Mouse (Mus musculus) neural tube, embryonic 13.5 days (tissue): ENCODE data around the gene Sik1. TPM values are rescaled to one million over a fixed set of nuclear protein-coding genes. Genes with fewer than 3 reads are reported as not detected.

Experiments used
- ATAC-seq: fragments of 200-750 bp; cut with Nextera tagmentation; 2 replicates; pipeline ENCODE4 v1.8.0; 2017; ENCODE audit warnings: low read depth, mild to moderate bottlenecking, moderate TSS enrichment, moderate library complexity
- H3K27ac ChIP-seq: fragments of 300-500 bp; sonication (generic); replicated peaks from 2 replicates; pipeline ENCODE4 v1.5.1; 2015; ENCODE audit warnings: moderate library complexity, mild to moderate bottlenecking, inconsistent platforms
- H3K27me3 ChIP-seq: fragments of 300-500 bp; sonication (generic); 2 replicates; pipeline ENCODE4 v1.6.1; 2015; ENCODE audit warnings: mild to moderate bottlenecking, inconsistent platforms
- H3K36me3 ChIP-seq: fragments of 300-500 bp; sonication (generic); 2 replicates; pipeline ENCODE4 v1.6.1; 2015; ENCODE audit warnings: mild to moderate bottlenecking, inconsistent platforms
- H3K4me1 ChIP-seq: fragments of 300-500 bp; sonication (generic); replicated peaks from 2 replicates; pipeline ENCODE4 v1.6.1; 2015; ENCODE audit warnings: inconsistent platforms
- H3K4me2 ChIP-seq: fragments of 300-500 bp; sonication (generic); 2 replicates; pipeline ENCODE4 v1.6.1; 2015; ENCODE audit warnings: inconsistent platforms, mild to moderate bottlenecking, moderate library complexity
- H3K4me3 ChIP-seq: fragments of 300-500 bp; sonication (generic); 2 replicates; pipeline ENCODE4 v1.5.1; 2015; ENCODE audit warnings: mild to moderate bottlenecking, inconsistent platforms
- H3K9ac ChIP-seq: fragments of 300-500 bp; sonication (generic); 2 replicates; pipeline ENCODE4 v1.6.1; 2015; ENCODE audit warnings: moderate library complexity, mild to moderate bottlenecking, inconsistent platforms
- H3K9me3 ChIP-seq: fragments of 300-500 bp; sonication (generic); 2 replicates; pipeline ENCODE4 v1.6.1; 2016; ENCODE audit warnings: inconsistent platforms
- WGBS: fragments of 180-500 bp; shearing (Covaris S2); methylation state at CpG from one replicate; pipeline ENCODE4 v1.1.7; 2015; 5-methylcytosine and 5-hydroxymethylcytosine counted together
- polyA plus RNA-seq: library from polyadenylated mRNA; unstranded; fragments of >200 nt; fragmentation: Nextera tagmentation; extraction: Ambion mirVana; gene quantifications from 2 replicates; pipeline ENCODE4 v1.2.1, GENCODE M21; 2015

Sik1 gene
- polyA plus RNA-seq, 1 experiment from 2014 or later, result 17.0 TPM

GRCm38 (mm10) chr17:31873185-31873870 is 17.7 kb upstream of the Sik1 start:
- no peaks in the 10 kb centered on the region for H3K36me3 ChIP-seq
- H3K4me2 ChIP-seq, result no peak overlapping the region
- H3K9ac ChIP-seq, result no peak overlapping the region
- H3K27me3 ChIP-seq, result no peaks in the 10 kb centered on the region
- 89% methylated on average over 8 of the region's 8 CpGs for WGBS
- H3K4me3 ChIP-seq, result no peak overlapping the region
- no peaks in the 10 kb centered on the region for H3K9me3 ChIP-seq
- peaks cover 37% of the 10 kb centered on the region for H3K4me1 ChIP-seq
- H3K27ac ChIP-seq, result no peak overlapping the region
- ATAC-seq, result no peak

GRCm38 (mm10) chr17:31872826-31873165 is 17.2 kb upstream of the Sik1 start:
- no peak for ATAC-seq
- H3K4me2 ChIP-seq, result no peak overlapping the region
- H3K27ac ChIP-seq, result no peak overlapping the region

DNA sequence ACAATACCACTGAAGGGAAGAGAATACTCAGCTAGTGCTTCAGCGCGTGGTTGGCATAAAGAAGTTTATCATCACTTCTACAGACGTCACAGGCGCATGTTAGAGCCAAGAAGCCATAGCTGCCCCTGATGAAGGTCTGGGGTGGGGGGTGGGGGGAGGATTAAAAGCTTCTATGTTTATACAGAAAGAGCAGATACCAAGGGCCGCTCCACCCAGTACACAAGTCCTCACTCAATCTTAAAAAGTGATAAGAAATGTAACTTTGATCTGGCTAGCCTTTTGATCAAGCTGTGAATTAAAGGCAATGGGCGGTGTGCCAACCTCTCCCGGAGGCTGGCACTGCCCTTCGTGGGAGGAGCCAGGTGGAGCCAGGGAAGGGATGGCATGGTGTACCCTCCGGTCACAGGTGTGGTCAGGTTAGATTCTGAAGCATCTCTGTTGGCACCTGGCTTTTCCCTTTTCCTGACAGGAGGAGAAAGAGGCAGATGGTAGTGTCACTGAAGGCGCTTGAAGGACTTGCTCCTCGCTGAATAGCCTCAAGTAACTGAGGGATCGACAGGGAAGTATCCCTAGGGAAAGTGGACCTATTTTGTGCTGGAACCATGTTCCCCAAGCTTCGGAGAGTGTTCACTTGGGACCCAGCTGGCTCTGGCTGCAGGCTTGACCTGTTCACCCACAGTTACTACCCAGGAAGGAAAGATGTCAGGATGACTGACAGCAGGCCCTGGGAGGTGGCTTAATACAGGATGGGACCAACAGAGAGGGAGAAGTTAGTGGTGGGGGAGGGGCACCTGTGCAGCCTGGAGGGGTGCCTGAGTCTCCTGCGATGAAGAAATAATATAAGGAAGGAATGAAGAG is 16.6 kb upstream of the Sik1 start:
- H3K4me1 ChIP-seq, result peaks cover 27% of the 10 kb centered on the region
- no peaks in the 10 kb centered on the region for H3K9me3 ChIP-seq
- no peak overlapping the region for H3K4me3 ChIP-seq
- H3K36me3 ChIP-seq, result no peaks in the 10 kb centered on the region
- H3K27me3 ChIP-seq, result no peaks in the 10 kb centered on the region
- no peak overlapping the region for H3K27ac ChIP-seq
- 82% methylated on average over 14 of the region's 14 CpGs for WGBS
- no peak overlapping the region for H3K4me2 ChIP-seq
- ATAC-seq, result no peak
- no peak overlapping the region for H3K9ac ChIP-seq

More at GRCm38 (mm10) chr17:31872826-31873165, 17.2 kb upstream of the Sik1 start:
- Histone ChIP-seq H3K4me3 (no peak overlapping the region), H3K9me3 (no peaks in the 10 kb centered on the region), H3K4me1 (peaks cover 33% of the 10 kb centered on the region), H3K9ac (no peak overlapping the region), H3K36me3 (no peaks in the 10 kb centered on the region), H3K27me3 (no peaks in the 10 kb centered on the region)
- 72% methylated on average over 7 of the region's 7 CpGs for WGBS

- Histone ChIP-seq H3K27me3 (no peaks in the 10 kb centered on the region), H3K9me3 (no peaks in the 10 kb centered on the region), H3K9ac (no peak overlapping the region), H3K4me2 (no peak overlapping the region), H3K4me3 (no peak overlapping the region), H3K36me3 (no peaks in the 10 kb centered on the region), H3K4me1 (peaks cover 18% of the 10 kb centered on the region), H3K27ac (no peak overlapping the region)
- WGBS, result 24% methylated on average over 13 of the region's 13 CpGs
- ATAC-seq, result no peak
These were observed 15.4 kb upstream of the Sik1 start for GRCm38 (mm10) chr17:31870931-31871421.

GRCm38 (mm10) chr17:31870446-31870845 is 14.8 kb upstream of the Sik1 start:
- Histone ChIP-seq H3K9me3 (no peaks in the 10 kb centered on the region), H3K4me2 (no peak overlapping the region), H3K27ac (no peak overlapping the region), H3K4me3 (no peak overlapping the region), H3K4me1 (peaks cover 18% of the 10 kb centered on the region), H3K27me3 (no peaks in the 10 kb centered on the region), H3K36me3 (no peaks in the 10 kb centered on the region), H3K9ac (no peak overlapping the region)
- ATAC-seq, result no peak
- WGBS, result 82% methylated on average over 9 of the region's 9 CpGs

DNA sequence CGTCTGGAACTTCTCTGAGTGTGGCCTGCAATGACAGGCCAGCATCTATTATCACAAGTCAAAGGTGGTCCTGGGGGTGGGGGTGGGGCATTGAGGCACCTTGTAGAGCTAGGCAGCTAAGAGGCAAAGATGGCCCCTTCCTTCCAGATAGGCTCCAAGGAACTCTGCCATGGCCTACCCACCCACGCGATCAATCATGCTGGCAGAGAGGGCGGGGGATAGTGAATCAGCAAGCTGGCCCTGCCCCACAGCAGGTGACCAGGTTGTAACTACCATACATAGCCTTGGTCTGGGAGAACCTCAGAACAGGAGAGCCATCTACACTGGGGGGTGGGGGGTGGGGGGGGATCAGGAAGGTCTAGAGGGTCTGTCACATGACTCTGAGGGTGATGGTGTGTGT is 12.5 kb upstream of the Sik1 start:
- Histone ChIP-seq H3K27me3 (no peaks in the 10 kb centered on the region), H3K4me3 (no peak overlapping the region), H3K27ac (no peak overlapping the region), H3K9ac (no peak overlapping the region), H3K4me2 (no peak overlapping the region), H3K9me3 (no peaks in the 10 kb centered on the region), H3K4me1 (no peaks in the 10 kb centered on the region), H3K36me3 (no peaks in the 10 kb centered on the region)
- ATAC-seq, result no peak
- WGBS, result 86% methylated on average over 4 of the region's 4 CpGs

- H3K4me1 ChIP-seq, result no peaks in the 10 kb centered on the region
- H3K27me3 ChIP-seq, result no peaks in the 10 kb centered on the region
- H3K9me3 ChIP-seq, result no peaks in the 10 kb centered on the region
- ATAC-seq, result no peak
- no peak overlapping the region for H3K4me2 ChIP-seq
- no peak overlapping the region for H3K4me3 ChIP-seq
- 94% methylated on average over 7 of the region's 7 CpGs for WGBS
- no peak overlapping the region for H3K27ac ChIP-seq
- no peak overlapping the region for H3K9ac ChIP-seq
- H3K36me3 ChIP-seq, result no peaks in the 10 kb centered on the region
These were observed 11.5 kb upstream of the Sik1 start for GRCm38 (mm10) chr17:31867061-31867460.

DNA sequence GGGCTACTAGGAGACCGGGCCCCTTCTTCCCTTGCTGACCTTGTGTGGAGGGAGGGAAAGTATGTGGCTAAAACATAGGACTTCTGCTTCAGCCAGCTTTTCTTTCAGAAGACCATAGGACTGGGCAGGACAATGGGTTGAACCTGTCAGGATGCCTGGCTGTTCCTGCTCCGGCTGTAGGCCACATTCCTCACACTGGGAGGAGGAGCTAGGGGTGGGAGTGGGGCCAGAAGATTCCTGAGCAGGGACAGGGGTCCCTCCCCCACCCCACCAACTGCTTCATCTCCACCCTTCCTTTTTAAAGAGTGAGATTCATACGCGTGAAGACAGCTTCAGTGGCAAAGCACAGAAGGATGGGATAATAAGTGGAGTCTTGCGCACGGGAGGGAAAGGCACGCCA is 10.0 kb upstream of the Sik1 start:
- Histone ChIP-seq H3K27me3 (no peaks in the 10 kb centered on the region), H3K36me3 (no peaks in the 10 kb centered on the region), H3K9ac (no peak overlapping the region), H3K27ac (no peak overlapping the region), H3K4me1 (no peaks in the 10 kb centered on the region), H3K4me3 (no peak overlapping the region), H3K4me2 (no peak overlapping the region), H3K9me3 (no peaks in the 10 kb centered on the region)
- ATAC-seq, result no peak
- 78% methylated on average over 7 of the region's 7 CpGs for WGBS

DNA sequence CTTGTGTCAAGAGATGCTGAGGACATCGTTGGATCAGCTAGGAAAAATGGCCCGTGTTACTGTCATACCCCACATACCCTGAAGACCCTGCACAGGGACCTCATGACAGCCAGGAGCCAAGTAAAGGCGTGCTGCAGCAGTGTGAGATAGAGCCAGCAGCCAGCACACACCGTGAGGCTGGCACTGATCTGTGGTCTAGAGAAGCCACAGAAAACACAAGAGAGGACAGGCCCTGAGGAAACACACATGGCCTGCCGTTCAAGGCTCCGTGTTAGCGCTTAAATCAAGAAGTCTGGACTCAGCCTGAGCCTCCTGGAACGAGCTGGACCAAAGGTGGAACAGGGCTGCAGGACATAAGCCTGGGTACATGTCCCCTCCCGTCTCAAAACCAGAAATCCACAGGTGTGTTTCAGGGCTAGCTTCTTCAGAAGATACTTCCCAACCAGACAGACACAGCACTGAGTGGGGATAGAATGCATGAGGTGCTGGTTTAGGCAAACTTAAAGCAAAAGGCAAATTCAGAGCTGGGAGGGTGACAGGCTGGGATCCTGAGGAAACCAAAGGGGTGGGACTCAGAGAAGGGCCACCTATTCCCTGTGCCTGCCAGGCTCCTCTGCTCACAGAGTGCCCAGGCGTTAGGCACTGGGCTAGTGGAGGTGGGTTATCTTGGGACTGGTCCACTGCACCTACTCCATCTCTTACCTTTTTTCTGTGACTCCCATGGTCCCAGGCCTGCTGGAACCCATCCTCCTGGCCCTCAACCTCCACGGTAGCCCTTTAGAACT is 9.3 kb upstream of the Sik1 start:
- WGBS, result 79% methylated on average over 11 of the region's 11 CpGs
- H3K4me1 ChIP-seq, result no peaks in the 10 kb centered on the region
- H3K27ac ChIP-seq, result no peak overlapping the region
- H3K4me3 ChIP-seq, result no peak overlapping the region
- H3K4me2 ChIP-seq, result no peak overlapping the region
- no peak for ATAC-seq
- H3K9ac ChIP-seq, result no peak overlapping the region
- no peaks in the 10 kb centered on the region for H3K9me3 ChIP-seq
- H3K36me3 ChIP-seq, result no peaks in the 10 kb centered on the region
- no peaks in the 10 kb centered on the region for H3K27me3 ChIP-seq

GRCm38 (mm10) chr17:31863151-31863815 is 7.7 kb upstream of the Sik1 start:
- H3K4me3 ChIP-seq, result no peak overlapping the region
- H3K4me1 ChIP-seq, result no peaks in the 10 kb centered on the region
- 80% methylated on average over 10 of the region's 10 CpGs for WGBS
- H3K9ac ChIP-seq, result no peak overlapping the region
- H3K27me3 ChIP-seq, result no peaks in the 10 kb centered on the region
- no peaks in the 10 kb centered on the region for H3K9me3 ChIP-seq
- H3K27ac ChIP-seq, result no peak overlapping the region
- ATAC-seq, result no peak
- H3K4me2 ChIP-seq, result no peak overlapping the region
- H3K36me3 ChIP-seq, result no peaks in the 10 kb centered on the region

DNA sequence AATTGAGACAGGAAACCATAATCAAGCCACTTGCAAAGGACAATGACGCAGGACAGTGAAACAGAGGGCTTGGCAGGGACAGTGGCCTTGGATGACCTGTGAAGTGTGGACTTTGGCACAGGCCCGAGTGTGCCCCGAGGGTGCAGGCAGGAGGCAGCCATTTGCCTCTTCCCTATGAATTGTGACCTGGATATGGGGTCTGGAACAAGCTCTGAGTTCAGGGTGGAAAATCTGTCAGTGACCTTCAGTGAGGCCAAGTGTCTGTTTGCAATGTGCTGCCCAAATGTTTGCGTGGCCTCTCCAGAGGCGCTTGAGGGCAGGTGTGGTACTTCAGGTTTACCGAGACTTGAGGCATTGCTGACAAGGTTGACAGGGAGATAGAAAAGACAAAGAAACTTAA is 6.5 kb upstream of the Sik1 start:
- no peaks in the 10 kb centered on the region for H3K9me3 ChIP-seq
- H3K9ac ChIP-seq, result no peak overlapping the region
- H3K4me3 ChIP-seq, result no peak overlapping the region
- ATAC-seq, result no peak
- WGBS, result 82% methylated on average over 6 of the region's 6 CpGs
- no peaks in the 10 kb centered on the region for H3K27me3 ChIP-seq
- H3K4me1 ChIP-seq, result peaks cover 4% of the 10 kb centered on the region
- H3K36me3 ChIP-seq, result no peaks in the 10 kb centered on the region
- no peak overlapping the region for H3K27ac ChIP-seq
- no peak overlapping the region for H3K4me2 ChIP-seq

GRCm38 (mm10) chr17:31861661-31862060 is 6.1 kb upstream of the Sik1 start:
- no peak overlapping the region for H3K27ac ChIP-seq
- no peaks in the 10 kb centered on the region for H3K36me3 ChIP-seq
- H3K4me2 ChIP-seq, result no peak overlapping the region
- no peak overlapping the region for H3K4me3 ChIP-seq
- H3K27me3 ChIP-seq, result no peaks in the 10 kb centered on the region
- no peak for ATAC-seq
- peaks cover 9% of the 10 kb centered on the region for H3K4me1 ChIP-seq
- 90% methylated on average over 5 of the region's 5 CpGs for WGBS
- no peak overlapping the region for H3K9ac ChIP-seq
- no peaks in the 10 kb centered on the region for H3K9me3 ChIP-seq
